Mouse (Mus musculus): ENCODE data around the gene Celsr1. TPM values are rescaled to one million over a fixed set of nuclear protein-coding genes. Genes with fewer than 3 reads are reported as not detected.
A peak's percentile ranks its signal among the peaks of the same experiment; 100 is the strongest.

Celsr1 gene
- total RNA-seq, 1 experiment from 2014 or later, result 3.6 TPM

GRCm38 (mm10) chr15:86042364-86042763 is 8.8 kb upstream of the Celsr1 start:
- ATAC-seq (replicated peaks; ENCODE audit: low read depth, poor library complexity, severe bottlenecking), result peak; percentile 48; the same call in 1 of the 2 replicates

DNA sequence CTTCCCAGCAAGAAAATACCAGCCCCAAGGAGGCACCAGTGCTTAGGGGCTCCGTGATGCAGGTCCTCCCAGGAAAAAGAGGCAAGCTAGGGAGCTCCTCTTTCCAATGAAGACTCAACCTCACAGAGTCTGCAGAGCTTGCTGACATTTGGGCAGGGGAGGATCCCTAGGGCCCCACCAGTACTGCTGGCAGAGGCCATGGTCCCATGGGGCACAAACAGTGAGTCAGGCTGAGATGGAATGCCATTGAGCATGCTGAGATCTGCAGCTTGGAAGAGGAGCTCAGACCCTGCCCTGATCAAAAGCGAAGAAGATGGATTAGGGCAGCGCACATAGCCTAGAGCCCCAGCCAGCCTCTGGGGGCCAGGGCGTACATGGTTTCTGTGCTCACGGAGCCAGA is 7.8 kb upstream of the Celsr1 start:
- no peak for ATAC-seq (replicated peaks; ENCODE audit: low read depth, poor library complexity, severe bottlenecking)

DNA sequence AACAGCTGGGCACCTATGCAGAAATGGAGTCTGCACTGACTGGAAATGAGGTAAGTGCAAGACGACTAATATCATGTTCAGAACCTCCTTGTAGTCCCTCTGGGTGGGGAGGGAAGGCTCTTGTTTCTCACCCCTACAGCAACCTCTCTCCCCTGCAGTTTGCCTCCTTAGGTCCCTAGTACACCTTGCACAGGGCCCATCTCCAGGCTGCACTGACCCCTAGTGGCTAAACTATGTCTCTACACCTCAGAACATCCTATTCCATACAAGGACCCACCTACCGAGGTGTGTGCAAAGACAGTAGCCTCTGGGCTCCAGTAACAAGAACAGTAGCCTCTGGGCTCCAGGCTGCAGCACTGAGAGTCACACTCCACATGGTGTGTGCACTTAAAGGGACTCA is 5.2 kb upstream of the Celsr1 start:
- peak; percentile 83 for ATAC-seq (replicated peaks; ENCODE audit: low read depth, poor library complexity, severe bottlenecking)

DNA sequence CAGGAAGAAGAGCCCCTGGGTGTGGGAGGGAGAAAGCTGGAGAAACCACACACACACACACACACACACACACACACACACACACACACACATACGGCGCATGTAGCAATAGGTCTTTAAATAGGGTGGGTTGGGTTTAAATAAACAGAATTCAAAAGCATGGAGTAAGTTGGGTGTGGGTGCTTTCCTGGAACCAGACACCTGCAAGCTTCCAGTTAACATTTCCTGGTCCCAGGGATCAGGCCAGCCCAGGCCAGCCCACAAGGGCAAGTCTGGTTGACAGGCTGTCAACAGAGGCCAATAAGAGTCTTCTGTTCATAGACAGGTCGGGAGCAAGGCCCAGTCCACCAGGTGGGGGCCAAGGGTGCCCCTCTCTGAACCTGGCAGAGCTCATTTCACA is 2.3 kb upstream of the Celsr1 start:
- ATAC-seq (replicated peaks; ENCODE audit: low read depth, poor library complexity, severe bottlenecking), result no peak

DNA sequence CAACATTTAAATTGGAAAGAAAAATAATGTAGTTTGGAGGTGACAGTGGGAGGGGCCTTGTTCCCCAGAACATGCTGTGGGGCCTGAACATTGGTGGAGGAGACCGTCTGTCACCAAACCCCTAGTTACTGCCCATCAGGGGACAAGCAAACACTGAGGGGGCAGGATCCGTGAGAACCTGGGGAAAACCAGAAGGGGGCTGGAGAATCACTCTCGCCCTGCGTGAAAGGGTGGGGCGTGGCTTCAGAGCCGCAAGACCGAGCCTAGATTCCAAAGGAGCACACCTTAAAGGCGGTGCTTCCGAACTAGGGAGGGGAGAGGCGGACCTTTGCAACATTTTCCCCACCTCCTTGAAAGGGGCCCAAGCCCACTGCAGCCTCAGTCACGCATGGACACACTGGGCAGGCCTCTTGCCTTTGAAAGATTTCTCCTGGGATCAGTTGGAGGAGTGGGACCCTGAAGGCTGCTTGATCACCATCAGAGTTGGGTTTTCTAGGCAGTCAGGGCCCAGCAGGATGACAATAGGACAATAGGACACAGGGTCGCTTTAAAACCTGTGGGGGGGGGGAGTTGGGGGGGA is 1.3 kb upstream of the Celsr1 start:
- peak; percentile 15; the same call in 1 of the 2 replicates for ATAC-seq (replicated peaks; ENCODE audit: low read depth, poor library complexity, severe bottlenecking)

- peak; percentile 60 for ATAC-seq (replicated peaks; ENCODE audit: low read depth, poor library complexity, severe bottlenecking)
Measured at GRCm38 (mm10) chr15:86034021-86034523, 495 bp upstream of the Celsr1 start.

- peak; percentile 53 for ATAC-seq (replicated peaks; ENCODE audit: low read depth, poor library complexity, severe bottlenecking)
Measured at GRCm38 (mm10) chr15:86032811-86033190, 776 bp downstream of the Celsr1 start.

DNA sequence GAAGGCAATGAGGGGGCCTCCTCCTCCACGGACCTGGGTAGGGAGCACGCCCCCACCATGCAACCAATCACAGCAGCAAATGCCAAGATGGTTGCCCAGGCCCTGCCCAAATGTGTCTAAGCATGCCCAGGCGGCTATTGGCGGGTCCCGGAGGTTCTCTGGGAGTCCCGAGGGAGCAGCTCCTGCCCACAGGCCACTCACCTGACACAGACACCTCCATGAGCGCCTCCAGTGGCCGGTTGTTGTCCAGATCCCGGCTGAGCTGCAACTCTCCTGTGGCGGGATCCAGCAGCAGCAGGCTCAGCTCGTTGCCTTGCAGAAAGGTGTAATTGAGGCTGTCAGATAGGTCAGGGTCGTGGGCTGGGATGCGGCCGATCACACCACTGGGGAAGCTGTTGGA is 3.6 kb downstream of the Celsr1 start:
- no peak for ATAC-seq (replicated peaks; ENCODE audit: low read depth, poor library complexity, severe bottlenecking)

- no peak for ATAC-seq (replicated peaks; ENCODE audit: low read depth, poor library complexity, severe bottlenecking)
Measured at GRCm38 (mm10) chr15:86027871-86028270, 5.7 kb downstream of the Celsr1 start.

GRCm38 (mm10) chr15:86021971-86022370 is 11.6 kb downstream of the Celsr1 start:
- peak; percentile 70 for ATAC-seq (replicated peaks; ENCODE audit: low read depth, poor library complexity, severe bottlenecking)

DNA sequence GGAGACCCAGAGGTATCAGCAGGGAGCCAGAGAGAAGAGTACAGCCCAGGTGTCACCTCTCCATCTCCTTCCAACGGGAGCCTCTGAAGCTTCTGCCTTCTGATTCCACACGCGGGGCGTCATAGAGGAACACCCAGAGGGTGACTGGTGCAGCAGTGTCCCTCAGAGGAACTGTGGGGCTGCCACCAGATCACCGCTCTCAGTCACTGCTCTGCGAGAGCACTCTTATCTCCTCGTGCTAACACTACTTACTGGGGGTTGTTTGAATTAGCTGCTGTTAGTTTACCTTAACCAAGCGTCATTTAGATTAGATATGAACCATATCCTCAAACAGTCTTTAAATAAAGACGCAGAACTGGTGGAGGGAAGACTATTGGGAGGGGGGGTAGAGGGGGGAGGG is 12.3 kb downstream of the Celsr1 start:
- peak; percentile 43; the same call in 1 of the 2 replicates for ATAC-seq (replicated peaks; ENCODE audit: low read depth, poor library complexity, severe bottlenecking)

DNA sequence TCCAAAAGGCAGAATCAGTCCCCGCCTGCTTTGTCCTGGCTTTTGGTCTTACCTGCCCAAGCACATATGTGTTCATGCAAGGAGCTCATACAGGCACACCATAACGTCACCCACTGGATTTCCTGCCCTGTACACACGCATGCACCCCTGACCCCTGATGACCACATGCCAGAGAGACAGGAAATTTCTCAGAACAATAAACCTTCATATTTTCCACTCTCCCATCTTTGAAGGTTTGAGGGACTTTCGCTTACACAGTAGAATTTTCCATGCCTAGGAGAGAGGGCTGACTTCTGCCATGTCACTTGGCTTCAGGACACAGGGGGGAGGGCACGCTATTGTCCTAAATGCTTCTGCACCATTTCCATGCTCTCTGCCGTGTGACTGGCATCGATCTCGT is 13.6 kb downstream of the Celsr1 start:
- ATAC-seq (replicated peaks; ENCODE audit: low read depth, poor library complexity, severe bottlenecking), result no peak

- no peak for ATAC-seq (replicated peaks; ENCODE audit: low read depth, poor library complexity, severe bottlenecking)
Measured at GRCm38 (mm10) chr15:86018753-86019512, 14.6 kb downstream of the Celsr1 start.

- ATAC-seq (replicated peaks; ENCODE audit: low read depth, poor library complexity, severe bottlenecking), result no peak
Measured at GRCm38 (mm10) chr15:86017336-86017735, 16.2 kb downstream of the Celsr1 start.

GRCm38 (mm10) chr15:86015860-86016541 is 17.6 kb downstream of the Celsr1 start:
- peak; percentile 17; the same call in 1 of the 2 replicates for ATAC-seq (replicated peaks; ENCODE audit: low read depth, poor library complexity, severe bottlenecking)

- no peak for ATAC-seq (replicated peaks; ENCODE audit: low read depth, poor library complexity, severe bottlenecking)
Measured at GRCm38 (mm10) chr15:86015026-86015425, 18.6 kb downstream of the Celsr1 start.

DNA sequence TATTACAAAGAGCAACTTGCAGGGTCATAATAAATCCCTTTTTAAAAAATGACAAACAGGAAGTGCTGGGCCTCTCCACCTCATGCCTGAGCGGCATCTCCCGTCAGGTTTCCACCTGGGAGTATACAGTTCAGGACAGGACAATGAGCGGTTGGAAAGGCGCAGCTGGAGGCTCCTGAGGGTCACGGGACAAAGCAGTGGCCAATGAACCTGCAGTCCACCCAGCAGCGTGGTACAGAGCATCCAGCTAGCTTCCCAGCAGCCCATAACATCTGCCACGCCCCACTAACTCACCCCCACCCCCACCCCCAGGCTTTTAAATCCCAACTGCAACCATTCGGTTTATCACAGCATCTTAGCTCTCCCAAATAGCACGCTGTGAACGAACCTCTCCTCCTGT is 19.9 kb downstream of the Celsr1 start:
- ATAC-seq (replicated peaks; ENCODE audit: low read depth, poor library complexity, severe bottlenecking), result peak; percentile 27

- no peak; the same call in 1 of the 2 replicates for ATAC-seq (replicated peaks; ENCODE audit: low read depth, poor library complexity, severe bottlenecking)
Measured at GRCm38 (mm10) chr15:86013130-86013529, 20.4 kb downstream of the Celsr1 start.

DNA sequence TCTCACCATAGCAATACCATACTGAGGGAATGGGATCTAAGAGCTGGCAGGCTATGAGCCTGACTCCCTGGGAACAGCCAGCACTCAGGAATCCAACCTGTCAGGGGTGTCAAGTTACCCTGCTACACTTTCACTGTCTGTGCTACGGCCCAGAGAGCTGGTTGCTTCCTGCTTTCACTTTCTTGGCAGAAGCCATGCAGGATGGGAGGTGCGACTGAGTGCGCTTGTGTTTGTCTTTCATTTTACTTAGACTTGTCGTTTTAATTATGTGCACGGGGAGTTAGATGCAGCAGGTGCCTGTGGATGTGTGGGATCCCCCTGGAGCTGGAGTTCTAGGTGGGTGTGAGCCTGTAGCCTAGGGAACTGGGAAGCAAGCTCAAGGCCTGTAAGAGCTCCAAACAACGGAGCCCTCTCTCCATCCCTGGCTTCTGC is 25.9 kb downstream of the Celsr1 start:
- ATAC-seq (replicated peaks; ENCODE audit: low read depth, poor library complexity, severe bottlenecking), result peak; percentile 81

DNA sequence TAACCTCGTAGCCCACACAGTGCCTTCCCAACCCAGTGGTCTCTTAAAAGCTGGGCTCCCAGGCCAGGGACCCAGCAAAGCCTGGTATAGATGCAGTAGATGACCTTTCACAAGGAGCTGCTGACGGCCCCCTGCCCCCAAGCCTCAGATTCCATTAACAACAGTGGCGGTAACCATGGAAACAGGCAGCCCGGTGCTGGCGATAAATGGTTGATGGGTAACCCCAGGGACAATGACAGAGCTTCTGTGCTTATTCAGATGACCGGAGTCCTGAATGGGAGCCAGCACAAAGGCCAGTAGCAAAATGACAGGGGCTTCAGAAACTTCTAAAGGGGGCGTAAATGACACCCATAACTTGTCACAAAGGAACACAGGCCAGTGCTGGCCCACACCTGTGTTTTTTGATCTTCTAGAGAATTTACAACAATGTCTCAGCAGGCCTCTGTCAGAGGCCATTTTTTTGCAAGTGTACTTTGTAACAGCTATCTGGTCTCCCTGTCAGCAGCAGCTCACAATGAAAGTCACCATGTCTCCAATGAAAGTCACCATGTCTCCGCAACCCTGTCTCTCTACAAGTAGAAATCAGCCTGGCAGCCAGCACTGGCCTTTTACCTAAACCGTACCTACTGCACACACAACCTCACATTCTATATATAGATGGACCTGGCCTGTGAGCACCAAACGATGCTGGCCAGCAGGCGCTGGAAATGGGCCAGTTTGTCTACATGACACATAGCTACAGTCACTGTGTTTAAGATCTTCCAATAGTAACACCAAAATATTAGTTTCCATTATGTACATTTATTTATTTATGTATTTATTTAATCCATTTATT is 27.7 kb downstream of the Celsr1 start:
- no peak for ATAC-seq (replicated peaks; ENCODE audit: low read depth, poor library complexity, severe bottlenecking)

Data from common myeloid progenitor, adult 5-6 weeks (primary cell).